Mouse (Mus musculus) layer of hippocampus, postnatal 25 days (tissue): Measurements from ENCODE around the gene Sik3. TPM values are rescaled to one million over a fixed set of nuclear protein-coding genes. Genes with fewer than 3 reads are reported as not detected.

Source experiments
- DNase-seq, 2 experiments: peaks; one replicate each; pipeline ENCODE4 v3.0.0; 2022; ENCODE audit warnings: mixed read lengths in 2 of 2, low spot score in 1 of 2; ENCODE audit errors: extremely low spot score in 1 of 2
- total RNA-seq, 2 experiments: library from RNA; stranded (reverse); gene quantifications; 2 replicates each; pipeline ENCODE4 v1.2.3; 2021

The Sik3 gene
- total RNA-seq, 2 experiments from 2014 or later: 136 to 138 TPM

DNA sequence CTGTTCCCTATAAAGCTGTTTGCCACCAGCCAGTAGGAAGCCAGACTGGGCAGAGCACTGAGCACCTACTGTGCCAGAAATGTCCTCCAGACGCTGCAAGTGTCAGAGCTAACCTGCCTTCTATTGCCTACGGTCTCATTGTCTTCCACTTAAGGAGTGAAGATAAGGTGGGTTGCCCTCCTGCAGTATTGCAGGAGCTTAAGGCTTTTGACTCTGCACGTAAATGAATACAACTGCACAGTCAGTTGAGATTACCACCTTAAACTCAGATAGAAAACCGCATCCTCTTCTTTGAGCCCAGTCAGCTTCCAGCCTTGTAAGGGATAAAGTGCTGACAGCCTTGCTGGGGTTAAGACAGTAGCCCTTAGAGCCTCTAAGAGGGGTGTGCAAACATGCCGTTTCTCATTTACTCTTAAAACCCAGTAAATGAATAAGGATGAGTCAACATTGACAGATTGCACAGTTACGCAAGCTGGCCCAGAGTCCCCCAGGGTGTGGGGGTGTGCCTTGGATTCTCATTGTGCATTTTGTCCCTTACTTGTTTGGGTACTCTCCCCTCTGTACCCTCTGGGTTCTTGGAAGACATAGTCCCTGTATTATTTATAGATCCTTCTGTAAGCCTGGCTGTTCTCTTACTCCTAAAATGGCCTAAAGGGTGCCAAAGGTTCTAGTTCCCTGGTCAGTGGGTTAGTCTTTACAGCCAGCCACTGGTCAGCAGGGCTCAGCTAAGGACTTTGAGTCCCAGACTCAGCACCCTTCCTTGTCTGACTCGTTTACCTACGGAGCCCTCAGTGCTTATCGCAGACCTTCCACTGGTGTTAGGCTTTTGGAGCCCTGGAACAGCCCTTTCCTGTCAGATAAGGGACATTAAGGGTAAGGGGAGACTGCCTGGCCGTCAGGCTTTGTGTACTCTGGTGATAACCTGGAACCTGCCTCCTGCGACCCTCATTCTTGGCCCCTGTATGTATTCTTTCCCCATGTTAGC is 203.0 kb downstream of the Sik3 start:
- DNase-seq: no peak

GRCm38 (mm10) chr9:46216744-46217470 is 204.3 kb downstream of the Sik3 start:
- no peak for DNase-seq

DNA sequence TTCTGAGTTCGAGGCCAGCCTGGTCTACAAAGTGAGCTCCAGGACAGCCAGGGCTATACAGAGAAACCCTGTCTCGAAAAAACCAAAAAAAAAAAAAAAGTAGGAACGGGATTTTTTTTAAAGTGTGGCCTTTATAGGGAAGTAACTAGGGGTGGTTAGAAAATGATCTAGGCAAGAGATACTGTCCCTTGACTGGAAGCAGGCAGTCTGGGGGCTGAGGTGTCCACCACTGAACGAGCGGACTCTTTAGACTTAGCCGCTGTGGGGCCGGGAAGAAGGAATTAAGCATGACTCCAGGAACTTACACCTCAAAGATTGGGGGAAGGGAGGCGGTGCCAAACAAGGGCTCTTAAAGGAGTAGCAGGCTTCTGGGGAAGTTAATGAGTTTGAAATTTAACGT is 205.6 kb downstream of the Sik3 start:
- DNase-seq: no peak

DNA sequence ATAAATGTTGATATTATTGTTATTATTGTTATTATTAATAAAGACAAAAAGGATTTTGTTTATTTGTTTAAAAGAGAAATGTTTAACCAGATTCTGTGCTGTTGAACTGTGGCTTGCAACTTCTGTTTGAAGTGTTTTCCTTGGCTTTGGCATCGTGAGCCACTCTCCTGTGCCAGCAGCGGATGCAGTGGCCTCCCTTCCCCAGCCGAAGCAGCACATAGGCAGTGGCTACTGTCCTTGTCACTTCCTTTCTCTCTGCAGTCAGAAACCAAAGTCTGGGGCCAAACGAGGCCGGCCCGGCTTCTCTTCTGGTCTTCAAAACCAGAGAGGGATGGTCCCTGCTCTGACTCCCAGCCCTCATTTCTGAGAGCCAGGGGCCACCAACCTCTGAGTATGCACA is 210.5 kb downstream of the Sik3 start:
- DNase-seq: no peak

DNA sequence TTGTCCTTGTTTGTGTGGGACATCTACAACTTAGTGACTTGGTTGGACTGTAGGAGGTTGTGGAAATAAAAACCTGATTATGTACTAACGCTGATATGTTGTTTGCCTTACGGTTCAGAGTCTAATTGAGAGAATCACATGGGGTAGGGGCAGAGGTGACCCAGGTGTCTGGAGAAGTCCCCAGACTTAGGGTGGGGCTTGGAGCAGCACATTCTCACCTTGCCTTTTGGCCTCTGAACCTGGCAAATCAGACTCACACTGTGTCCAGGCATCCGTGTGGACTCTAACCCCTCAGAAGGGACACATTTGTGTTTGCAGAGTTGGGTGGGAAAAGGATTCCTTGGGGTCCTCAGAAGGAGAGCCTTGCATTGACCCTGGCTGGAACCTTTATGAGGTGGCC is 211.5 kb downstream of the Sik3 start:
- DNase-seq: no peak

- no peak for DNase-seq
These were observed 212.5 kb downstream of the Sik3 start for GRCm38 (mm10) chr9:46224945-46225660.

GRCm38 (mm10) chr9:46227064-46227614 is 214.5 kb downstream of the Sik3 start:
- DNase-seq: no peak

GRCm38 (mm10) chr9:46228491-46228890 is 215.9 kb downstream of the Sik3 start, which contains the start of gene Apoa1:
Apoa1 (plus strand) TSS chr9:46228580.
- no peak for DNase-seq

- DNase-seq: peak; percentile 60 to 77
These were observed 217.2 kb downstream of the Sik3 start for GRCm38 (mm10) chr9:46229573-46230449.

DNA sequence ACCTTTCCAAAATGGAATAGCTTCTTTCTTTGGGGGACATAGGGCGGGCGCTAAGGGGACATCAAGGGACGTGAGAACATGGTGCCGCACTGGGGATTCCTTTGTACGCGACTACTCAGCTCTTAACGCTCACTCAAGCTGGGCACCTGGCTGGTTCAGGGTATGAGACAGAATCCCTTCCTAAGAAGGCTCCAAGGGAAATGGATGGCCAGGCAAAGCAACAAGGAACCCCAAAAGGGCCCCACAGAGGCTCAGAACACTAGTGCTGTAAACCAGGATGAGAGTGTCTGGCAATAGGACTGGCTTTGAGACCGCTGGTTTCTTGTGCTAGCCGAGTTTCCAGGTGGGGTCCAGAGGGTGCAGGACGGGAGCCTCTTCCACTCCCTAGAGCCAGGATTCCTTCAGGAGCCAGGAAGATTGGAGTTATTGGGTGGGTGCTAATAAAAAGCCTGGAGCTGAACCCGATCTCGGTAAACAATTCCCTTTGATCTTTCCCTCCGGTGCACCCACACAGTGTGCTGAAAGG is 217.9 kb downstream of the Sik3 start:
- no peak for DNase-seq

GRCm38 (mm10) chr9:46235196-46235595 is 222.6 kb downstream of the Sik3 start:
- no peak for DNase-seq

DNA sequence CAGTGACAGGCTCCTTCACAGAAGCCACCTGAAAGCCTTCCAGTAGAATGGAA is 222.8 kb downstream of the Sik3 start, which contains the start of gene Apoc3:
Gene Apoc3 (minus strand): TSS at position 41 of the 53 bp plus-strand sequence.
- DNase-seq: no peak

DNA sequence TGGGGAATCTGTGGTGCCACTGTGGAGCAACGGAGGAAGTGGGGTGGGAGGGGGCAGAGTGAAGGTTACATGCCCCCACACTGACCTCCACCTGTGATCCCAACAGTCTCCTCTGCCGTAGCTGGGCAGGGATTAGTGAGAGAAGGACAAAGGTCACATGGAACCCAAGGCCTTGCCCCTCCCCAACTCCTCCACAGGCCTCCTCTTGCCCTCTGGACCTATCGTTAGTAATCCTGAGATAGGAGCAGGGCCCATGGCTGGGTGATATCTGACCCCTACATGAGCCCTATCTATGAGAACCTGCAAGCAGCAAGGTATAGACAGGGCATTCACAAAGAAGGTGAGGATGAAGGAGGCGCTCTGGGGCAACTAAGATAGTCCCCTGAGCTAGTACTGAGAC is 223.0 kb downstream of the Sik3 start:
- DNase-seq: no peak

- DNase-seq: no peak
These were observed 226.2 kb downstream of the Sik3 start for GRCm38 (mm10) chr9:46238850-46239249.

- DNase-seq: no peak
These were observed 228.0 kb downstream of the Sik3 start, which contains the start of gene Apoa4 for GRCm38 (mm10) chr9:46240526-46241153. Apoa4 (plus strand) TSS chr9:46240696.

DNA sequence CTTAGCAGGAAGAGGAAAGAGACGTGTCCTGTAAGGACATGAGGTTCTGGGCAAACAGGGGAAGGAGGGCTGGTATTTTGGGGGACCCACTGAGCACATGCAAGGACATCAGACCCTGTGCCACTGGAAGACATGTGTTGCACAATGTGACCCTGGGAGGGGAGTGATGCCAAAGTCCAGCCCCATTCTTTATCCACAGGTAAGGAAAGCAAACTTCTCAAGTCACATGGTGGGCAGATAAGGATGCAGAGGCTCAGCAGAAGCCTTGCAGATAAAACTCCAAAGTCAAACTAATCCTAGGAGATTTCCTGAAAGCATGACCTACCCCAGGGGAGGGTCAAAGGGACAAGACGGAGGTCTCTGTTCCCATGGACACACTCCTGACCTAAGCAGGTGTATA is 229.2 kb downstream of the Sik3 start:
- DNase-seq: no peak

- no peak for DNase-seq
These were observed 230.5 kb downstream of the Sik3 start for GRCm38 (mm10) chr9:46243122-46243521.

- no peak for DNase-seq
These were observed 231.0 kb downstream of the Sik3 start for GRCm38 (mm10) chr9:46243584-46243983.

GRCm38 (mm10) chr9:46246752-46247324 is 234.2 kb downstream of the Sik3 start:
- DNase-seq: peak in 1 of 2 experiments; percentile 70
